Mouse (Mus musculus): ENCODE results near the gene Picalm. TPM values are rescaled to one million over a fixed set of nuclear protein-coding genes. Genes with fewer than 3 reads are reported as not detected.

Picalm gene
- total RNA-seq, 1 experiment, result 125 TPM

DNA sequence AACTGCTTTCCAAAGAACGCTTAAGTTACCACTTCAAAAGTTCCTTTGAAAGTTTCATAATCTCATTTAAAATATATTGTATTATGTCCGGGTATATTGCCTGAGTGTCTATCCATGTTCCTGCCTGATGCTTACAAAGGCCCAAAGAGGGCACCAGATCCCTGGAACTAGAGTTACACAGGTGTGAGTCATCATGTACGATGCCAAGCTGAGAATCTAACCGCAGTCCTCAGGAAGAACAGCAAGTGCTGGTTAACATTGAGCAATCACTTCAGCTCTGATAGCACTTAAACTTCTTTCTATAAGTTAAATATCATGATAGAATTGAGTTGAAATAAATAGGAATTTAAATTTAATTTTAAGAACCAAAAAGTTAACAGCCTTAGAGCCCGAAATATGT, 70.2 kb downstream of the Picalm start:
- Histone ChIP-seq H3K4me3 (ENCODE audit: insufficient read depth in 1 of 2, low read depth in 1 of 2, low read length in 2 of 2, poor library complexity in 1 of 2, severe bottlenecking in 1 of 2) (no peak overlapping the region), H3K9ac (ENCODE audit: insufficient read depth, low read depth, low read length, poor library complexity, severe bottlenecking) (no peak overlapping the region), H3K27ac (ENCODE audit: insufficient read depth, low read depth, low read length, poor library complexity, severe bottlenecking) (no peak overlapping the region), H3K4me1 (ENCODE audit: control insufficient read depth in 2 of 2, insufficient read depth in 2 of 2, low read length in 2 of 2, poor library complexity in 1 of 2) (no peaks in the 10 kb centered on the region), H3K9me3 (ENCODE audit: control insufficient read depth, insufficient read depth, low read depth, low read length) (no peaks in the 10 kb centered on the region), H3K36me3 (ENCODE audit: control insufficient read depth, insufficient read depth, low read length, poor library complexity, severe bottlenecking) (peaks cover 7% of the 10 kb centered on the region)
- TF ChIP-seq HCFC1 (IDR thresholded peaks at IDR 0.05; ENCODE audit: borderline replicate concordance, insufficient read depth, low read length) (no peak), MAFK (IDR thresholded peaks at IDR 0.05; ENCODE audit: insufficient read depth, low read depth, low read length) (no peak), ZC3H11A (IDR thresholded peaks at IDR 0.05; ENCODE audit: borderline replicate concordance, low read depth, low read length) (no peak), ZNF384 (IDR thresholded peaks at IDR 0.05; ENCODE audit: low read depth, low read length) (no peak), CHD2 (IDR thresholded peaks at IDR 0.05; ENCODE audit: low read depth, low read length) (no peak)
- in situ Hi-C loops (cut with MboI; ENCODE audit: low sequenced_read_pairs in 2 of 2, unreplicated experiment in 2 of 2), result no loop called here
- DNase-seq (ENCODE audit: low read depth, low spot score), result no peak

DNA sequence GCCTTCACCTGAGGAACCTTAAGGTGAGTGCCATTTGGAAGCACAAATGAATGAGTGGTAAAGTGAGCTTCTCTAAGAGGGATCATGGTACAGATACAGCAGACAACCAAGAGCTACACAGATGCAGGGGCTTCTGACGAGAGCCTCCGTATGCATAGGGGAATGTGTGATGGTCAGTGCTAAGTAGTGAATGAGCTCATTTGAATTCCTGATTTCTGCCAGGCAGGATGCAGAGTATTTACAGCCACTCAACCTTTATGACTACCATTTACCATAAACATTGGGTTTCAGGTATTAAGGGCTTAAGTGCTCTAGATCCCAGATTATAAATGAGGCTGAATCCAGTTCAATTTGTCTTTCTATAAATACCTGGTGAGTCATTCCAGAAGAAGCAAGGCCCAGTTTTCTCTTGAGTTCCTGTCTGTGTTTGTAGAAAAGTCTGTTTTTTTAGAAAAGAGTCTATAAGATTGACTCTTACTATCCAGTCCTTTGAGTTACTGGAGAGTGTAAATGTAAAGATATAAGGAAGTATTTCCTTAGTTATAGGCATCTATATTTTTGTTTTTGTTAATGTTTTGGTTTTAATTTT, 72.0 kb downstream of the Picalm start:
- DNase-seq (ENCODE audit: low read depth, low spot score), result no peak
- no peak overlapping the region for H3K4me3 ChIP-seq (ENCODE audit: insufficient read depth in 1 of 2, low read depth in 1 of 2, low read length in 2 of 2, poor library complexity in 1 of 2, severe bottlenecking in 1 of 2)
- H3K9me3 ChIP-seq (ENCODE audit: control insufficient read depth, insufficient read depth, low read depth, low read length), result no peaks in the 10 kb centered on the region
- peaks cover 9% of the 10 kb centered on the region for H3K36me3 ChIP-seq (ENCODE audit: control insufficient read depth, insufficient read depth, low read length, poor library complexity, severe bottlenecking)
- H3K4me1 ChIP-seq (ENCODE audit: control insufficient read depth in 2 of 2, insufficient read depth in 2 of 2, low read length in 2 of 2, poor library complexity in 1 of 2), result no peaks in the 10 kb centered on the region
- in situ Hi-C loops (cut with MboI; ENCODE audit: low sequenced_read_pairs in 2 of 2, unreplicated experiment in 2 of 2), result no loop called here
- TF ChIP-seq MAFK (IDR thresholded peaks at IDR 0.05; ENCODE audit: insufficient read depth, low read depth, low read length), result no peak
- no peak for TF ChIP-seq ZNF384 (IDR thresholded peaks at IDR 0.05; ENCODE audit: low read depth, low read length)
- TF ChIP-seq CHD2 (IDR thresholded peaks at IDR 0.05; ENCODE audit: low read depth, low read length), result no peak
- TF ChIP-seq ZC3H11A (IDR thresholded peaks at IDR 0.05; ENCODE audit: borderline replicate concordance, low read depth, low read length), result no peak
- TF ChIP-seq HCFC1 (IDR thresholded peaks at IDR 0.05; ENCODE audit: borderline replicate concordance, insufficient read depth, low read length), result no peak
- no peak overlapping the region for H3K27ac ChIP-seq (ENCODE audit: insufficient read depth, low read depth, low read length, poor library complexity, severe bottlenecking)
- H3K9ac ChIP-seq (ENCODE audit: insufficient read depth, low read depth, low read length, poor library complexity, severe bottlenecking), result no peak overlapping the region

DNA sequence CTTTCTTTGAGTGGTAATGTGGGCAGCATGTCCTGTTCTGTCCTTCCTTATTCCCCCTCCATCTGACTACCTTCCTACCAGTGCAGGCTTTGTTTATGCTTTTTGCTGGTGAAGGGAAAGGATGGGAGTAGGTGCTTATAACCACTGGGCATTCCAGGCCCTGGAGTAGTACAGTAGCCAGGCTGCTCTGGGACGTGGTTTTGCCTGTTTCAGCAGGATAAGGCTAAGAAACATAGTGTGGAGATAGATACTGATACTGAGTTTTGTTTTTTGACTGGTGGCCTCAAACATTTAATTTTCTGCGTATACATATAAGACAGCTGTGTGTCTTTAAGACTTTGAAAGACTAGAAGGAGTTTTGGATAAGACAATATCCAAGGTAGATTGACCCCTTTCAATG, 73.9 kb downstream of the Picalm start:
- TF ChIP-seq CHD2 (IDR thresholded peaks at IDR 0.05; ENCODE audit: low read depth, low read length), result no peak
- no peak for TF ChIP-seq ZC3H11A (IDR thresholded peaks at IDR 0.05; ENCODE audit: borderline replicate concordance, low read depth, low read length)
- no peak for TF ChIP-seq HCFC1 (IDR thresholded peaks at IDR 0.05; ENCODE audit: borderline replicate concordance, insufficient read depth, low read length)
- no peak for TF ChIP-seq MAFK (IDR thresholded peaks at IDR 0.05; ENCODE audit: insufficient read depth, low read depth, low read length)
- no peak for TF ChIP-seq ZNF384 (IDR thresholded peaks at IDR 0.05; ENCODE audit: low read depth, low read length)
- no peak for DNase-seq (ENCODE audit: low read depth, low spot score)
- in situ Hi-C loops (cut with MboI; ENCODE audit: low sequenced_read_pairs in 2 of 2, unreplicated experiment in 2 of 2), result no loop called here
- no peak overlapping the region for H3K4me3 ChIP-seq (ENCODE audit: insufficient read depth in 1 of 2, low read depth in 1 of 2, low read length in 2 of 2, poor library complexity in 1 of 2, severe bottlenecking in 1 of 2)
- no peak overlapping the region for H3K27ac ChIP-seq (ENCODE audit: insufficient read depth, low read depth, low read length, poor library complexity, severe bottlenecking)
- H3K9me3 ChIP-seq (ENCODE audit: control insufficient read depth, insufficient read depth, low read depth, low read length), result no peaks in the 10 kb centered on the region
- no peaks in the 10 kb centered on the region for H3K4me1 ChIP-seq (ENCODE audit: control insufficient read depth in 2 of 2, insufficient read depth in 2 of 2, low read length in 2 of 2, poor library complexity in 1 of 2)
- no peak overlapping the region for H3K9ac ChIP-seq (ENCODE audit: insufficient read depth, low read depth, low read length, poor library complexity, severe bottlenecking)
- peaks cover 12% of the 10 kb centered on the region for H3K36me3 ChIP-seq (ENCODE audit: control insufficient read depth, insufficient read depth, low read length, poor library complexity, severe bottlenecking)

DNA sequence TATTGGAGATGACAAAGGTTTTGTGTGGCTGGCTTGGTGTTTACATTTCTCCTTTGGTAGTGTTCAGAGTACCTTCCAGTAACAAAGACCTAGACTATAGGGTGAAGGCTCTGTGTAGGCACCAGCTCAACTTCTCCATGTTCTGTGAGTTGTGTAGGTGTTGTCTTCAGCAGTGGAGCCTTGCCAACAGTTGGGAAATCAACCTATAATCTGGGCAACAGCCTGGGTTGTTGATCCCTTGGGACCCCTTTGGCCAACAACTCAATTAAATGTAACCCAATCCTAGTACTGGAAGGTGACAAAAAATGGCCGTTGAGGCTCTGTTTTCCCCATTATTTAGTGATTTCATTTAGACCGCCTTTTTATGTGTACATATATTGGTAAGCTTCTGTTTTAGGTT, 80.1 kb downstream of the Picalm start:
- Histone ChIP-seq H3K9me3 (ENCODE audit: control insufficient read depth, insufficient read depth, low read depth, low read length) (no peaks in the 10 kb centered on the region), H3K27ac (ENCODE audit: insufficient read depth, low read depth, low read length, poor library complexity, severe bottlenecking) (no peak overlapping the region), H3K36me3 (ENCODE audit: control insufficient read depth, insufficient read depth, low read length, poor library complexity, severe bottlenecking) (peaks cover 4% of the 10 kb centered on the region), H3K4me1 (ENCODE audit: control insufficient read depth in 2 of 2, insufficient read depth in 2 of 2, low read length in 2 of 2, poor library complexity in 1 of 2) (no peaks in the 10 kb centered on the region), H3K4me3 (ENCODE audit: insufficient read depth in 1 of 2, low read depth in 1 of 2, low read length in 2 of 2, poor library complexity in 1 of 2, severe bottlenecking in 1 of 2) (no peak overlapping the region), H3K9ac (ENCODE audit: insufficient read depth, low read depth, low read length, poor library complexity, severe bottlenecking) (no peak overlapping the region)
- no peak for DNase-seq (ENCODE audit: low read depth, low spot score)
- TF ChIP-seq CHD2 (IDR thresholded peaks at IDR 0.05; ENCODE audit: low read depth, low read length) (no peak), ZNF384 (IDR thresholded peaks at IDR 0.05; ENCODE audit: low read depth, low read length) (no peak), MAFK (IDR thresholded peaks at IDR 0.05; ENCODE audit: insufficient read depth, low read depth, low read length) (no peak), ZC3H11A (IDR thresholded peaks at IDR 0.05; ENCODE audit: borderline replicate concordance, low read depth, low read length) (no peak)
- in situ Hi-C loops (cut with MboI; ENCODE audit: low sequenced_read_pairs in 2 of 2, unreplicated experiment in 2 of 2), result no loop called here

DNA sequence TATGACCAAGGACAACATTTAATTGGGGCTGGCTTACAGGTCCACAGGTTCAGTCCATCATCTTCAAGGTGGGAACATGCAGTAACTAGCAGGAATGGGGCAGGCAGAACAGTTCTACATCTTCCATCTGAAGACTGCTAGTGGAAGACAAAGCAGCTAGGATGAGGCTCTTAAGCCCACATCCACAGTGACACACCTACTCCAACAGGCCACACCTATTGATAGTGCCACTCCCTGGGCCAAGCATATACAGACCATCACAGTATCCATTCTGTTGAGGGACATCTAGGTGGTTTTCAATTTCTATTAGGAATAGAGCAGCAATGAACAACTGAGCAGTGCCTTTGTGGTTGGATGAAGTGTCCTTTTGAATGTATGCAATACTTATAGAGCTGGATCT, 80.9 kb downstream of the Picalm start:
- H3K9ac ChIP-seq (ENCODE audit: insufficient read depth, low read depth, low read length, poor library complexity, severe bottlenecking), result no peak overlapping the region
- in situ Hi-C loops (cut with MboI; ENCODE audit: low sequenced_read_pairs in 2 of 2, unreplicated experiment in 2 of 2), result no loop called here
- no peak overlapping the region for H3K4me3 ChIP-seq (ENCODE audit: insufficient read depth in 1 of 2, low read depth in 1 of 2, low read length in 2 of 2, poor library complexity in 1 of 2, severe bottlenecking in 1 of 2)
- H3K4me1 ChIP-seq (ENCODE audit: control insufficient read depth in 2 of 2, insufficient read depth in 2 of 2, low read length in 2 of 2, poor library complexity in 1 of 2), result no peaks in the 10 kb centered on the region
- no peak overlapping the region for H3K27ac ChIP-seq (ENCODE audit: insufficient read depth, low read depth, low read length, poor library complexity, severe bottlenecking)
- TF ChIP-seq HCFC1 (IDR thresholded peaks at IDR 0.05; ENCODE audit: borderline replicate concordance, insufficient read depth, low read length), result no peak
- no peak for DNase-seq (ENCODE audit: low read depth, low spot score)
- H3K36me3 ChIP-seq (ENCODE audit: control insufficient read depth, insufficient read depth, low read length, poor library complexity, severe bottlenecking), result peaks cover 4% of the 10 kb centered on the region
- H3K9me3 ChIP-seq (ENCODE audit: control insufficient read depth, insufficient read depth, low read depth, low read length), result no peaks in the 10 kb centered on the region
